Mouse (Mus musculus) monocyte, adult 2 months (primary cell): ENCODE measurements around the gene Srprb.
"Not testable (repeated sequence)": the region's sequence is repeated elsewhere in the genome, so short reads cannot be mapped to it uniquely, and the experiment has no call there.

ENCODE experiments used
- DNase-seq, 2 experiments: peaks; one replicate each; pipeline ENCODE4 v3.0.0; 2022; ENCODE audit warnings: low spot score in 2 of 2, low read depth in 1 of 2

Gene Srprb

DNA sequence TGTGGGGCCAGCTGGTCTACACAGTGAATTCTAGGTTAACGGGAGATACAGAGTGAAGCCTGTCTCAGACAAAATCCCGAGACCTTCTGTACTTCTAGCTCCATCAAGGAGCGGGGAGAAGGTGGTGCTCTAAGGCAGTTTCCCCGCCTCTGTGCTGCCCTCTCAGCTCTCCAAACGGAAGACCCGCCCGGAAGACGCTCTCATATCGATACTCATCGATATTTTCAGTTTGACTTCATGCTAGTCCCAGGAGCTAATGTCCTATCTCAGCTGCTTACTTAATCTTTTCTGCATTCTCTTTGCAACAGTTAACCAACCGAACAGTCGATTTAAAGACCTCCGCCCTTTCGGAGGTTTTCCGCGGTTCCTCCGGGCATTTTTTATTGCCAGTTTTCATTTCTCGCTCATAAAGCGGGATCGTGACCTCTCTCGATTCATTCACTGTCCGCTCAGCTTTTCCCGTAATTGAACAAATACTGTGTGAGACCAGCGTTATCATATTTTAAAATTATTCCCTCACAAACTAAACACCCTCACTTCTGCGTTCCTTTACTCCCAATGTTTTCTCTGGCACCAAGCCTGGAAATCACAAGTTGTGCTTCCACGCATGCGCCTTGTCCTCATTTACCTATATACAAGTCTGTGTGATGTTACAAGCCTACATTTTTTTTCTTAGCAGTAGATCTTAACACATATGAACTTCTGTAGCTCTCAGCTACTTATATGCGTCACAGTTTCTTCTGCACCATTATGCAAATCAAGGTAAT, 10.9 kb upstream of the Srprb start:
- no peak for DNase-seq

DNA sequence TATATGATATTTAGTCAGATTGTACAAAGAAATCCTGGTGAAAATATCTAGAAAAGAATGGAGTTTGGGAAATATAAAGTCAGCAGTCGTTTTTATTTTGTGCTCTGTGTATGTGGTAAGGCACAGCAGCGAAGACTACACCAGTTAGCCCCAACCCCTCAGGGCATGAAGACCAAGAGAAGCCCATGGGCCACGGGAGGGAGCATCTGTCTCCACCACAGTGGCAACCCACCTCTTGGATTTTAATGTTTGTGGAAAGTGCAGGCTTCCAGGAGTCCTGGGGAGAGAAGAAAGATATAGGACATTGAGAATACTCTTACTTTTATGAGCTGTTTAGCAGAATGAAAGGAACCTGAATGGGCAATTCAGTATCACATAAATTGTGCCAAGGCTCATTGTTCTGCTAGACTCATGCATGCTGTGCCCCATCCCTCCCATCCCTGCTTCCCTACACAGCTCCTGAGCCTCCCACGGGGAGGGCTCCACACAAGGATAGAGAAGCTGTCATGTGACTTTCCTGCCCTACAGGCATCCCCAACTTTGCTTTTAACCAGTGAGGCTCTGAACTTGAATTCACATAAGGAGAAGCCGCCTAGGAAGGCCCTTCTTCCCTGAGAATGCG, 7.0 kb upstream of the Srprb start:
- no peak for DNase-seq

DNA sequence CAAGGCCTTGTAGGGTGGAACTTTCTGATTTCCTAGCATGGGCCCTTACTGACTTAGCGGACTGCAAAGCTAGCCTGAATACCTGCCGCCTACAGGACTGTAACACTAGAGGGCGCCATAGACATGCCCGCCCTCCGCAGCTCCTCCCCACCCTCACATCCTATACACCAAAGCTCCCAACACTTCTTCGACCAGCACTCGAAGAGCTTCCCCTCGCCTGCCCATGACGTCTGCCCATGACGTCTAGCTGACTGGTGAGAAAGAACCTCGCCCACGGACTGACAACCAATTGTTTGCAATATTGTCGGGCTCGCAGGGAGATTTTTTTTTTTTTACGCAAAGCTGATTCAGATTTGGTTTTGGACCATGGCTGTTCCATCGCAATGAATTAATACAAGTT, 5.9 kb upstream of the Srprb start:
- DNase-seq = peak; percentile 66 to 70

DNA sequence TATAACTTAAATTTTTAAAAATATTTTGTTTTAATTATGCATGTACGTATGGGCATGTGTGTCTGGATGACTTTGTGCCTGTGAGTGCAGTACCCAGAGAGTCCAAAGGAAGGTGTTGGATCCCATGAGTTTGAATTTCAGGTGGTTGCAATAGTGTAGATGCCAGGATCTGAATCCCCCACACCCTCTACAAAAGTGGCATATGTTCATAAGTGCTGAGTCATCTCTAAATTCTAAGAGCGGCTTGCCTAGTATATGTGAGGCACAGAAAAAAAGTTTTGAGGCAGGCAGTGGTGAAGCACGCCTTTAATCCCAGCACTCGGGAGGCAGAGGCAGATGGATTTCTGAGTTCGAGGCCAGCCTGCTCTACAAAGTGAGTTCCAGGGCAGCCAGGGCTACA, 3.8 kb upstream of the Srprb start:
- DNase-seq = no peak

DNA sequence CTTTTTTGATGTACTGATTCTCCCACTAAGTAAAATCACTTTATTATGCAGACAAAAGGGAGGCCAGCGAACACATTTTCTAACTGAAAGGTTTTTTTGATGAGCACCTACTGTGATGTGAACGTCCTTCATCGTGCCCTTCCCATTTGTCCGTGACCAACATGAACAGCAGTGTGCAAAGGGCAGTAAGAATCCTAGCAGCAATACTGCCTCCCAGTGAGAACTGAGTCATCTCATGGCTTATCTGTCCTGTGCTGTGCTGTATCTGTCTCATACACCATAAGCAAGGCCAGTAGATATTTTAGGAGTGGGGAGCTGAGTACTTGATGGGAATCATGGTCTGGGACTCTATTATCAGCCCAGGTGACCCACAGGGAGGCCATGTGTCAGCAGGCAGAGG, 13.5 kb downstream of the Srprb start:
- no peak for DNase-seq

DNA sequence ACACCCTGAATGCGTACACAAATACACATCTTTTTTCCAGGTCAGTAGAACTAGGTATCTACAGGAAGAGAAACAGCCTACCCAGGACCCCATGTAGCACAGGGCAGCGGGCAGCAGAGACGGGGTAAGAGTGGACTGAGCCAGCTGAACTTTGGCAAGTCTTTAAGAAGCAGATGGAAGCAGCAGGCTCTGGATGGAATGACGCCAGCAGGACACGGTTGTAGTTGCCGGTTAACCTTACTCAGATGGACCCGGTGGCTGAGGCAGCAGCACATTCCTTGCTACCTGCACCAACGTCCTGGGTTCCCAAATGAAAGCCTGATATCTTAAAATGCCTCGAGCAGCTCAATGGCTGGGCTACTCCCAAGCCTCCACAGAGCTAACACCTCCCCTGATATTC, 15.2 kb downstream of the Srprb start:
- no peak for DNase-seq

DNA sequence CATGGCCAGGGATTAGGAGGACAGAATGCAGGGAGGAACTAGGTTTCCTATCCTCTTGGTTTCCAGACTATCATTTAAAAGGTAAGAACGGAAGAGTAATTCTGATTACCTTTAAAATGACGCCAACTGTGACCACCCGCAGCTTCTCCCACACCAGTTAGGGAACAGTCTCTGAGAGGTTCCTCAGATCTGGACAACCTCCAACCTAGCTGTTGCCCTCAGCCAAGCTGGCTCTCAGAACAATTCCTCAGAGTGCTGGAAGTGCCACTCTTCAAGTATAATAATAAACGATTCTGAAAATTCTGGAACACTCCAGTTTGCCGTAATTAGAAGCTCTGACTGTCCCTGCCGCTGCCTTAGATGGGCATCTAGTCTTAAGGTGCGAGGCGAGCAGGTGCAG, 16.0 kb downstream of the Srprb start:
- no peak for DNase-seq

DNA sequence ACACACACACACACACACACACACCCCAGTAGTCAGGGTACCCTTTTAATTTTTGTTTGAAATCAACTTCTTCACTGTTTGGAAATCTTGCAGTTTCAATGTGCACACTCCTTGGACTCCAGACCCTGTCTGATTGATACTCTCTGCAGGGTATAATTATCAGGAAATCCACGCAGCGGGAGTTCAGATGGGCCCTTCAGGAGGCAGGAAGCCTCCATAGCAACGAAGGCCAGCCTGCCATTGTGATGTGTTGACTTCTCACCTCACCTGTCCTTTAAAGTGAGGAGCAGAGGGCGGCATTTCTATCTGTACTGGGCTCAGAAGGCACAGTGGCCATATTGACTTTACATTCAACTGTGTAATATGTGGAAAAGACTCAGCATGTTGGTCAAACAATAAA, 17.1 kb downstream of the Srprb start:
- no peak for DNase-seq

DNA sequence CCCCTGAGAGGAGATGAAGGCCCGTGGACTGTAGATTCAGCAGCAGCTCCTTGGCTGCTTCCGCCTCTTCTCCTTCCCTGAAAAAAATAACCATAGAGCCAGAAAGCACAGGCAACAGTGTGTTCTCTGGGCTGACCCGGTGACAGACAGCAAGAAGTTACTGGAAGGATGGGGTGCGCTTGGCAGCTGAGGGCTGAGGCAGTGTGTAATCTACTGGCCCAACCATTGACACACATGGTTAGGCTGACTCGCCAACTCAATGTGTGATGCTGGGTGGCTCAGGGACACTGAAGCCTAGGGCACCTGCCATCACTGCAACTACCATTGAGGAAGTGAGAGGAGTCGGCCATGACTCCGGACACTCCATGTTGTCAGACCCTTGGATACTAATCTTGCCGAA, 20.1 kb downstream of the Srprb start:
- DNase-seq = no peak

DNA sequence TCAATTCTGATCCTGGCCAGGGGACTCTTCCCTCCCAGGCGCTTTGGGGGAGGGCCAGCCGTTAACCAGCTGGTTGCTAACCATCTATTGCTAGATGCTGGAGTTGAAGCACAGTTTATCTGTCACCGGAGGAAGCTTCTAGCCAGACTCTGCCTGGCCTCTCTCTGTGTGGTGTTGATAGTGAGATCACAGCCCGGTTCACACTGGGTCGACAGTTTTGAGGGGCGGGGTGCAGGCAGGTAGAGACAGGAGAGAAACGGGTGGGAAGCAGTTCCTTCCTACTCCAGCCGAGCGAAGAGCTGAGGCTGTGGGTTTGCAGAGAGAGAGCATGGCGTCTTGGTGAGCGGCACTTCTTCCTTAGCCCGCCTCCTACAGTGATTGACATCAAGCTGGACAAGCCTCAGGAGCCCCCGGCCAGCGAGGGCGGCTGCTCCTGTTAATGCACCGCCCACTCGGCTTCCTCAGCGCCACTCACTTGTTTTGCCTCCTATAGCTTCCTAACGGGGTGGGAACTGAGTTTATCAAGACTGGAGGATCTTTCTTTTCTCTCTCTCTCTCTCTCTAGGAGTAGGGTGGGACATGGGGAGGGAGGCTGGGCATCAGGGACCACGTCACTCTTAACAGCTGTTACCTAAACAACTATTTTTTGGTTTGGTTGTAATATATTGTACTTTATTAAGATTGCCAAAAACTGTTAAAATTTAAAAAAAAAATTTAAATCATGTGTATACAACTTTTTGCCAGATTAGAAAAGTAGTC, 21.0 kb downstream of the Srprb start:
- peak; percentile 27 to 52 for DNase-seq

DNA sequence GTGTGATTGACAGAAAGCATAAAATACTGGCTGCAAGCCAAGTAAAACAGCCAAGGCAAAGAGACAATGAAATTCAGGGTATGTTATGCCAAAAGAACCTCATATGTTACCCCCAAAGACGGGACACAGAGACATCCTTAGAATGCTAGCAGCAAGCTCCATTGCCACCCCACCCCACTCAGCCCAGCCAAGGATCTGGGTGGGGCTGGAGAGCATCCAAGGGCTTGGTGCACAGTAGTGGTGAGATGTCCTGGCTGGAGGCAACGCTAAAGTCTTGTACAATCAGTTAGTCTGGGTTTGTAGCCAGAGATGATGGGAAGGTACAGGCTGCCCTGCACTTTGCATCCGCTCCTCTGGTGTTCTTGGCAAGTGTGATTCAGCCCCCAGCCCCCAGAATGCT, 21.6 kb downstream of the Srprb start:
- no peak for DNase-seq

DNA sequence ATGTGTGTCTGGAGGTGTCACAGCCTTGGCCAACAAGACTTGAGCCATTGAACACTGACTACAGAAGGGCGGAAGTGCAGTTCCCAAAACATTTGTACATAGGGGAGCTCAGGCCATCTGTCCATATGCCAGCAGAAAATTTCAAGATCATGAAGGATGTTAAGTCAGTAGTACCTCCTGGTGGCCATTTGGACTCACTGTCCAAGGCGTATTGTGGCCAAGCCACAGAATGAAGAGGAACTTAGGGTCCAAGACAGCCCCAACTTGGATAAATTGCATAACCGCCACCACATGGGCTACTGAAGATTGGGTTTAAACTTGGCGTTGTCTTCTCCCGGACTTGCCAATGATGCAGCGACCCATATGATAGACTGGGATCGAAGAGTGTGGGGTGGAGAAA, 26.2 kb downstream of the Srprb start:
- DNase-seq = no peak

DNA sequence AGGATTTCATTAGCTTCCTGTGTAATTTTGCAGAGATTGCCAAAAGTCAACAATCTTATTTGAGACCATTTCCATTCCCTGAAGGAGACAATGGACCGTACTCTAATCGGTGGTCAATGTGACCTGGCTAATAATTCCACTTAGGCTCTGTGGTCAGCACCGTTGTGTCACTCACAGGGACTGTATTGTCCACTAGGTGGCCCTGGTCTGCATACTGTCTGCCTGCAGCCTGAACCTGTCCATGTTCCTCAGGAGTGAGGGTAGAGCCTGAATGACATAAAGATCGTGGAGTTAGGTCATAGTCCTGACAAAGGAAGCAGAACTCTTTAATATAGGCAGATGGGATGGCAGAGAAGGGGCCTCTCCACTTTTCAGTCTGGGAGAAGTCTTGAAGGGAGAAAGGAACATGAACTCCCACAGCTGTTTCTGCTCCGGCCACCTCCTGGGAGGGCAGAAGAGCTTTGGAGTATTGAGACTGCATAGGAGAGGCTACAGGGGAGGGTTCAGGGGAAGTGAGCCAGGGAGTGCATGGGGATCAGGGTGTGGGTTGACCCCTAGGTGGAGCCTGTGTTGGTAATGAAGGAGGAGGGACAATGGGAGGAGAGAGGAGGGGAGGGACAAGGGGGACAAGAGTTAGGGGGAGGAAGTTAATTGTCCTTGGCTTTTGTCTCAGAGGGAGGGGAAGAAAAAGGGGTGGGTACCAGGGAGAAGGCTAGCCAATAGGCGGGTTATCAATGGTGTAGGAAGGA, 27.0 kb downstream of the Srprb start:
- DNase-seq = no peak

DNA sequence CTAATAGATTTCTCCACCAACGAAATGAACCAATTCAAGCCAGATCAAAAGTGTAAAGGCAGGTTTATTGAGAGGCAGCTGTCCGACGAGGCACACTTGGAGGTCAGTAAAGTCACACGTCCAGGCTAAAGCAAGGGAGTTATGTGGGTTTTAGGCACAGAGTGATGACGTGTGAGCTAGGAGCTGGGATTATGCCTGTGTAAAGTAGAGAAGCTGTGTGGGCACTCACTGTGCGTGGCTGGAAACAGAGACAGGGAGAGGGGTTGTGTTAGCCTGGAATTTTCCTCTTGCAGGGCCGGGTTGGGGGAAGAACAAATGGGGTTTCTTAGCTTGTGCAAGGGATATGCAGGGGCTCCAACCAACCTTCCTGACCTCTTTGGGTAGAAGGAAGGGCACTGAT, 33.2 kb downstream of the Srprb start:
- no peak for DNase-seq

DNA sequence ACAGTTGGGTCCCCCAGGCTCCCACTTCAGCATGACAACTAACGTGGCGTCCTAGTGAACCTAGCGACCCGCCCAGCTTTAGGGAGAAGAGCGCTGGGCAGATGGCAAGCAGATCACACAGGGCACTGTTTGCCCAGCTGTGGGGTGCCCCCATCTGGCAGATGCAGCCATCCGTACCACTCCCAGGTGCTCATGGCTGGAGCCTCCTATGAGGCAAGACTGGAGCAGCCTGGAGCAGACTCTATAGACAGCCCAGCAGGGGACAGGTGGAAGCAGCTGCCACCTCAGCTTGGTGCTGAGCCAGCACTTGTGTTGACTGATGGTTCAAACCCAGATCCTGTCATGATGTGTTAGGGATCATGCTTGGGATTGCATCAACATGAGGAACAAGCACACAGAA, 33.9 kb downstream of the Srprb start:
- no peak for DNase-seq

DNA sequence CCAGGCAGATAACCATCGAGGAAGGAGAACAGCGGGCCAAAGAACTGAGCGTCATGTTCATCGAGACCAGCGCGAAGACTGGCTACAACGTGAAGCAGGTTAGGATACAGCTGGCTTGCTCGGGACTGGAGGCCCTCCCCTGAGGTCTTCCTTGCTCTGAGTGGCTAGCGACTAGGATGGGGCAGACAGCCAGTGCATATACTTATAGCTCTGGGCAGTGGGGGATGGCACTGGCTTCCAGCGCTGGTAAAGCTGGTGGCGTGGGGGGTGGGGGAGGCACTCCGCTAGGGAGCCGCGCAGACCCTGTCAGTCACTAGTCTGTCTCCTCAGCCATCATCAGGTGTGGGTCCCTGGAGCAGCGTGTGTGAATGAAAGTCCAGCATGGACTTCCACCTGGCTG, 38.1 kb downstream of the Srprb start:
- no peak for DNase-seq

DNA sequence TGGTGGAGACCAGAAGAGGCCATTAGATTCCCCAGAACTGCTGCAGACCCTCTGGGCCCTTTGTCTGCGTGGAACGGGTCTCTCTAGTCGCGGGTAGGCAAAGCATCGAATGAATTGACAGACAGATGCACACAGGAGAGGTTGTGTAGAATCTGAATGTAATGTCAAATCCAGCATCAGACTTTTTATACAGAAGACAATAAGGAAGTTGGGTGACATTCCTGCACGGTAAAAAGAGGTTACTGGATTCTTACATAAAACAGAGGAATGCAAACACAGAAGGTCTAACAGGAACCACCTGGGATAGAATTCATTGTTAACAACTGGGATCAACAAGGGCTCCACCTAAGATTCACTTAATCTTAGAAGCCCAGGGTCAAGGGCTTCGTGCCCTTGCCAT, 46.8 kb downstream of the Srprb start:
- not testable (repeated sequence) for DNase-seq

DNA sequence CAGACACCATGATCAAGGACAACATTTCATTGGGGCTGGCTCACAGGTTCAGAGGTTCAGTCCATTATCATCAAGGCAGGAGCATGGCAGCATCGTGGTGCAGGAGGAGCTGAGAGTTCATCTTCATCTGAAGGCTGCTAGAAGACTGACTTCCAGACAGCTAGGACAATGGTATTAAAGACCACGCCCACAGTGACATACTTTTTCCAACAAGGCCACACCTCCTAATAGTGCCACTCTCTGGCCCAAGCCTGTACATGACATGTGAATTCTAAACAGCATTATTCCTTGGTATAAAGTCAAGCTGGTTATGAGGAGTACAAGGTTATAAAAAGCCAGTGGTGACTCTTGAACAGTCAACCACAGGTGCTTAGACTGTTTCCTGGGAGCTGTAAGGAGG, 47.4 kb downstream of the Srprb start:
- no peak for DNase-seq

DNA sequence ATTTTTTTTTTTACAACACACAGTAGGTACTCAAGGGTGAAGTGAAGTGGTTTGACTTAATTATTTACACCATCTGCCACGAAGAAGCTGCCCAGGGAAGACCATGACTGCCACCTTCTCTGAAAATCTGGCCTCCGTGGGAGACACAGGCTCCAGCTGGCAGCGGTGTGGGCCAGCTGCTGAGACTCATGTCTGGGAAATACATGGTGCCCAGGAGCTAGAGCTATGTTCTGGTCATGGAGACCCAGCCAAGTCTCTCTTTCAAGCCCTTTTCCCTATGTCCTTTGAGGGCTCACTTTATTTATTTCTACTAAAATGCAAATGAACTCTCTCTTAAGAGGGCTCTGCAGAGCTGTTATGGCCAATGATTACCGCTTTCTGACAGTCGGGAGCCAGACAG, 48.7 kb downstream of the Srprb start:
- DNase-seq = no peak

DNA sequence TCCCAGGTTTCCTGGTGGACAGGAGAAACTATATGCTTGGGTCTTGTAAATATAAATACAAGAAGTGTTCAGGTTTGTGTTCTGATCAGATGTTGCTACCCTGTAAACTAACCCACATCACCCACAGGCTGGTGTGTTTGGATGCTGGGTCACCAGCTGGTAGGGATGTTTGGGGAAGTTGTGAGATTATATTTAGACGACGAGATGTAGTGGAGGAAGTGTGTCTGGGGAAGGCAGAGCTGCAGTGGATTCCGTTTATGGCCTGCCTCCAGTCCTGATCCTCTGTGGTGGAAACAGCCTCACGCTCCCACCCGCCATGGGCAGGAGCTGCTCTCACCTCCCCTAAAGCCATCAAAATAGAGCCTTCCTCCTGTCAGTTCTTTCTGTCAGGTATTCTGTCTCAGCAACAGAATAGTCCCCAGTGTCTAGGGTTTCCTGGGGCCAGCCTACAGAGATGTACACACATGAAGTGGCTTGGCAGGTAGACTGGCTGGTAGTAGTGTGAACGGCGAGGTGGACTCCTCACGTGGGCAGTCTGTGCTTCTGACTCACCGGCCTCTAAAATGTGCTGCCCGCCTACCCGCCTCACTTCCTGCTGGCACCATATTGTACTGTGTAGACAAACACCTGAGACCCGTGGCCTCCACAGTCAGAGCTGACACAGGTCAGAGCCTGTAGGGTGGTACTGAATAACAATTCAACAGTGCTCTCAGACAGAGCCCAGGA, 52.7 kb downstream of the Srprb start:
- DNase-seq = no peak

DNA sequence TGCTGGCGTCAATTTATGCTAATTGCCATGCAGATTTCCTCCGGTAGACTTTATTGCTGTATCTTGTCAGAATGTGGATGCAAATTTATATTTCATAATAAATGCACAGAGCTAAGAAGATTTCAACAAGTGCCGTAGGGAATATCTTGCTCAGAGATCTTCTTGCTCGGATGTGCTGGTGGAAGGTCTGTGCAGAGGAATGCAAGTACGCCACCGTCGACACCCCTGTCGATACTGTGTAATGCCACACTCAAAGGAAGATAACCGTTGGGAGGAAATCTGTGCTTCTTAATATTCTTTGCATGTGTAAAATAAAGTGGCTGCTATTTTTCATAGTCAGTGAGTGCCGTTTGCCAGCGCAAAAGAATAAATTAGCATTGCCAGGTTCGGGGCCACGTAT, 54.8 kb downstream of the Srprb start:
- DNase-seq = no peak
